Mouse (Mus musculus) myocyte (in vitro differentiated cells): ENCODE results near the gene Capzb. TPM values are rescaled to one million over a fixed set of nuclear protein-coding genes. Genes with fewer than 3 reads are reported as not detected.

Source experiments
- H3K27me3 ChIP-seq: one replicate; pipeline ENCODE4 v1.6.1; 2011; ENCODE audit not compliant: control insufficient read depth, insufficient read depth, insufficient read length
- H3K36me3 ChIP-seq: one replicate; pipeline ENCODE4 v1.6.1; 2011; ENCODE audit not compliant: control insufficient read depth, insufficient read depth
- H3K4me2 ChIP-seq: one replicate; pipeline ENCODE4 v1.6.1; 2011; ENCODE audit warnings: low read depth, control low read depth
- H3K4me3 ChIP-seq: one replicate; pipeline ENCODE4 v1.5.1; 2011; ENCODE audit warnings: mild to moderate bottlenecking, control low read depth, moderate library complexity
- H3K79me2 ChIP-seq: one replicate; pipeline ENCODE4 v1.6.1; 2011; ENCODE audit not compliant: control insufficient read depth, insufficient read depth
- H3ac ChIP-seq: one replicate; pipeline ENCODE4 v1.6.1; 2011; ENCODE audit not compliant: control insufficient read depth, insufficient read length
- CEBPB ChIP-seq: IDR thresholded peaks from 2 replicates; pipeline ENCODE4 v1.6.1; 2011; ENCODE audit warnings: mild to moderate bottlenecking, moderate library complexity; ENCODE audit not compliant: poor library complexity, insufficient read depth, severe bottlenecking
- E2F4 ChIP-seq: IDR thresholded peaks from one replicate; pipeline ENCODE4 v1.6.1; 2011; ENCODE audit warnings: mild to moderate bottlenecking, control low read depth, moderate library complexity; ENCODE audit not compliant: insufficient read depth
- MAX ChIP-seq: IDR thresholded peaks from one replicate; pipeline ENCODE4 v1.6.1; 2011; ENCODE audit warnings: low read depth, mild to moderate bottlenecking, control low read depth
- MYOD1 ChIP-seq, 3 experiments: IDR thresholded peaks; one replicate each; pipeline ENCODE4 v1.6.1; 2011; ENCODE audit warnings: control low read depth in 2 of 3, low read depth in 2 of 3, mild to moderate bottlenecking in 2 of 3, moderate library complexity in 1 of 3; ENCODE audit not compliant: insufficient read length in 2 of 3, control insufficient read depth in 1 of 3
- MYOG ChIP-seq, 3 experiments: IDR thresholded peaks; one replicate each; pipeline ENCODE4 v1.6.1; 2011; ENCODE audit warnings: control low read depth in 2 of 3, low read depth in 2 of 3, mild to moderate bottlenecking in 2 of 3; ENCODE audit not compliant: insufficient read length in 2 of 3, control insufficient read depth in 1 of 3, insufficient read depth in 1 of 3
- POLR2A ChIP-seq: IDR thresholded peaks from one replicate; pipeline ENCODE4 v1.6.1; 2011; ENCODE audit warnings: low read depth, mild to moderate bottlenecking, control low read depth, moderate library complexity; ENCODE audit not compliant: insufficient read length
- POLR2AphosphoS2 ChIP-seq: IDR thresholded peaks from one replicate; pipeline ENCODE4 v1.6.1; 2011; ENCODE audit warnings: low read depth, control low read depth; ENCODE audit not compliant: insufficient read length
- REST ChIP-seq: IDR thresholded peaks from one replicate; pipeline ENCODE4 v1.6.1; 2011; ENCODE audit warnings: mild to moderate bottlenecking, control low read depth, moderate library complexity; ENCODE audit not compliant: insufficient read depth, insufficient read length
- SRF ChIP-seq: IDR thresholded peaks from one replicate; pipeline ENCODE4 v1.6.1; 2011; ENCODE audit warnings: low read depth; ENCODE audit not compliant: control insufficient read depth, insufficient read length
- TCF12 ChIP-seq: IDR thresholded peaks from one replicate; pipeline ENCODE4 v1.6.1; 2011; ENCODE audit warnings: mild to moderate bottlenecking, control low read depth; ENCODE audit not compliant: poor library complexity, insufficient read depth, severe bottlenecking
- TCF3 ChIP-seq: IDR thresholded peaks from one replicate; pipeline ENCODE4 v1.6.1; 2011; ENCODE audit warnings: low read depth, control low read depth; ENCODE audit not compliant: insufficient read length
- USF1 ChIP-seq: IDR thresholded peaks from one replicate; pipeline ENCODE4 v1.6.1; 2011; ENCODE audit warnings: low read depth, mild to moderate bottlenecking, control low read depth, moderate library complexity
- polyA plus RNA-seq: library from polyadenylated mRNA; unstranded; fragments of >200 nt; fragmentation: generic; extraction: Trizol; gene quantifications from one replicate; pipeline ENCODE4 v1.2.1, GENCODE M21; 2012; ENCODE audit warnings: missing spikeins

The Capzb gene
- polyA plus RNA-seq, 1 experiment: 247 TPM

DNA sequence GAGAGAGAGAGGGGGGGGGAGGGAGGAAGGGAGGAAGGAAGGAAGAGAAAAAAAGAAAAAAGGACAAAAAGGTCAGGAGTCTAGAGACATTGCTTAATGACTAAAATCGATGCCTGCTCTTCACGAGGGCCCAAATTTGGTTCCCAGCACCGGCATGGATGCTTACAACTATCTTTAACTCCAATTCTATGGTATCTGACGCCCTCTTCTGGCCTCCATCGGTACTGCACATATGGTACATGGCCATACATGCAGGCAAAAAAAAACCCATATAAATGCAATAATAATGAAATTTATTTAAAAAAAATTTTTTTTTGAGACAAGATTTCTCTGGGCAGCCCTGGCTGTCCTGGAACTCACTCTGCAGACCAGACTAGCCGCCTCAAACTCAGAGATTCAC, 41.3 kb upstream of the Capzb start:
- TF ChIP-seq MAX (no peak), REST (no peak), USF1 (no peak), SRF (no peak), MYOG (IDR thresholded peaks at IDR 0.05; ENCODE audit: control insufficient read depth in 1 of 3, insufficient read depth in 1 of 3, insufficient read length in 2 of 3, low read depth in 2 of 3) (no peak), TCF12 (no peak), E2F4 (no peak), POLR2AphosphoS2 (no peak), CEBPB (no peak)
- H3K27me3 ChIP-seq: no peaks in the 10 kb centered on the region
- no peaks in the 10 kb centered on the region for H3K79me2 ChIP-seq
- H3K36me3 ChIP-seq: no peaks in the 10 kb centered on the region
- no peak overlapping the region for H3K4me3 ChIP-seq
- no peak overlapping the region for H3ac ChIP-seq
- H3K4me2 ChIP-seq: no peak overlapping the region

DNA sequence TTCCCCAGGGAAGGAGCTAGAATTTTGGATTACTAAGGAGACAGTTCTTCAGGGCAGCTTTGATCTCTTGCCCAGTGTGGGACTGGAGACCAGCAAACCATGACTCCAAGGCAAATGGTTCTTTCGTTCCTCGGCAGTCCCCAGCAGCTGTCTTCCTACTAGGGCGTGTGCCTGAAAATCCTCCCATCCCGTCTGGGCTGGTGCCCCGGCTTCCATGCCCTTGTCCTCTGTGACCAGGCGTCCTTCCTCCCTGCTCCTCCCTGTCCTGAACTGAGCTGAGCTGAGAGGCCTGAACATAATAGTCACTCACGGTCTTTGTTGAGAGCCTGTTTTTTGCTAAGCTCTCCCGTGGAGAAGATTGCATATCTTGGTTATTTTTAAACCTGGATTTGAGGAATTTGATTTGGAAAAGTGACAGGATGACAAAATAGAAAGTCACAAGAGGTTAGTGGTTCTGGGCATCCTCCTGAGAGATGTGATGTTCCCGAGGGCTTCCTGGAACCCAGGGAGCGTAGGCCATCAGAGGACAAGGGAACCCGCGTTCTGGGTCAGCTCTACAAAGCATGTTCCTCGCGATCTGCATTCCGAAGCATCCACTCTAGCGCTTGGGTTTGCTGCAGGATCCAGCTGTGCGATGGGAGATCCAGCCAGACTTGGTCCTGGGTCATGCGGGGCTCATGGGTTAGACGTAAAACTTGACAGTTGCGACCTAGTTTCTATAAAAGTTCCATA, 38.0 kb upstream of the Capzb start:
- H3K4me3 ChIP-seq: no peak overlapping the region
- no peaks in the 10 kb centered on the region for H3K79me2 ChIP-seq
- TF ChIP-seq TCF3: no peak
- TF ChIP-seq REST: no peak
- no peak for TF ChIP-seq POLR2AphosphoS2
- TF ChIP-seq USF1: no peak
- TF ChIP-seq MYOG (IDR thresholded peaks at IDR 0.05; ENCODE audit: control insufficient read depth in 1 of 3, insufficient read depth in 1 of 3, insufficient read length in 2 of 3, low read depth in 2 of 3): peak; percentile 24 to 75 (median 28)
- TF ChIP-seq MAX: no peak
- TF ChIP-seq POLR2A: no peak
- no peak for TF ChIP-seq E2F4
- TF ChIP-seq CEBPB: no peak
- peak in 2 of 3 experiments; percentile 48 to 65 for TF ChIP-seq MYOD1 (IDR thresholded peaks at IDR 0.05; ENCODE audit: control insufficient read depth in 1 of 3, insufficient read length in 2 of 3, low read depth in 2 of 3)
- TF ChIP-seq TCF12: no peak
- TF ChIP-seq SRF: no peak
- H3K27me3 ChIP-seq: no peaks in the 10 kb centered on the region
- peak overlapping the region; percentile 42 for H3K4me2 ChIP-seq
- H3ac ChIP-seq: no peak overlapping the region
- no peaks in the 10 kb centered on the region for H3K36me3 ChIP-seq

DNA sequence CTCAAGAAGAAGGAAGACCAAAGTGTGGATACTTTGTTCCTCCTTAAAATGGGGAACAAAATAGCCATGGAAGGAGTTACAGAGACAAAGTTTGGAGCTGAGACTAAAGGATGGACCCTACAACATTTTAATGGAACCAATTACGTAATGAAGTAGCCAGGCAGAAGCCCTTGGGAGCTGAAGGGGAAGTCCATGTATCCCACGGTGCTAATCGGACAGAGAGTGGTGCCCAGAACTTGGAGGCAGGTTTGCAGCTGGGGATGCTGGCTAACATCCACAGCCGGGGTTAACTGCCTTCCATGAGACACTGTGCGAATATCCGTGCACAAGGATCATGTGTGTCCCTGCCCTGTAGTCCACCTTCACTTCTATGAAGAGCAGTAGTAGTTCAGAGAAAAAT, 36.2 kb upstream of the Capzb start:
- Histone ChIP-seq H3ac (no peak overlapping the region), H3K27me3 (no peaks in the 10 kb centered on the region), H3K79me2 (no peaks in the 10 kb centered on the region), H3K36me3 (no peaks in the 10 kb centered on the region), H3K4me2 (no peak overlapping the region), H3K4me3 (no peak overlapping the region)
- TF ChIP-seq E2F4 (no peak), REST (no peak), POLR2AphosphoS2 (no peak), MYOG (IDR thresholded peaks at IDR 0.05; ENCODE audit: control insufficient read depth in 1 of 3, insufficient read depth in 1 of 3, insufficient read length in 2 of 3, low read depth in 2 of 3) (no peak), MYOD1 (IDR thresholded peaks at IDR 0.05; ENCODE audit: control insufficient read depth in 1 of 3, insufficient read length in 2 of 3, low read depth in 2 of 3) (no peak), TCF3 (no peak), MAX (no peak), SRF (no peak), TCF12 (no peak), USF1 (no peak), CEBPB (no peak), POLR2A (no peak)

DNA sequence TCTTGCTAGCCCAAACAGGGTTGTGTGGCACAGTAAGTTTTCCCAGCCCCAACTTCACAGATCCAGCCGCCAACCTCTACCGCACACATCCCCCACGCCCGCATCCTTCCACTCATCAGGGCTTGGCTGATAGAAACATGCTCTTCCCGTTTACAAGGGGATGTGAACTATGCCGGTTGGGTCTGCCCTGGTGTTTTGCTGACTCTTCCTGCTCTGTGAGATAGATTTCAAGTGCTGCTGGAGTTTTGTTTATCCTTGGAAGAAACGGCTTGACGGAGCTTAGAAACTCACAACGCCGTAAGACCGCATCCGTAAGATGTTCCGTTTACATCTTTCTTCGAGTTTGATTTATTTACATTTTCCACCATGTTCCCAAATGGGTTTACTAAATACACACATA, 34.3 kb upstream of the Capzb start:
- H3K4me3 ChIP-seq: no peak overlapping the region
- H3ac ChIP-seq: no peak overlapping the region
- H3K4me2 ChIP-seq: no peak overlapping the region
- H3K79me2 ChIP-seq: no peaks in the 10 kb centered on the region
- no peak for TF ChIP-seq TCF3
- TF ChIP-seq POLR2A: no peak
- no peak for TF ChIP-seq TCF12
- TF ChIP-seq CEBPB: no peak
- no peak for TF ChIP-seq MAX
- TF ChIP-seq MYOD1 (IDR thresholded peaks at IDR 0.05; ENCODE audit: control insufficient read depth in 1 of 3, insufficient read length in 2 of 3, low read depth in 2 of 3): no peak
- no peak for TF ChIP-seq POLR2AphosphoS2
- TF ChIP-seq REST: no peak
- no peak for TF ChIP-seq E2F4
- TF ChIP-seq MYOG (IDR thresholded peaks at IDR 0.05; ENCODE audit: control insufficient read depth in 1 of 3, insufficient read depth in 1 of 3, insufficient read length in 2 of 3, low read depth in 2 of 3): no peak
- TF ChIP-seq SRF: no peak
- TF ChIP-seq USF1: no peak
- H3K27me3 ChIP-seq: no peaks in the 10 kb centered on the region
- H3K36me3 ChIP-seq: no peaks in the 10 kb centered on the region
